Mouse (Mus musculus): Measurements from ENCODE around the gene Kcnmb4.

Gene Kcnmb4

DNA sequence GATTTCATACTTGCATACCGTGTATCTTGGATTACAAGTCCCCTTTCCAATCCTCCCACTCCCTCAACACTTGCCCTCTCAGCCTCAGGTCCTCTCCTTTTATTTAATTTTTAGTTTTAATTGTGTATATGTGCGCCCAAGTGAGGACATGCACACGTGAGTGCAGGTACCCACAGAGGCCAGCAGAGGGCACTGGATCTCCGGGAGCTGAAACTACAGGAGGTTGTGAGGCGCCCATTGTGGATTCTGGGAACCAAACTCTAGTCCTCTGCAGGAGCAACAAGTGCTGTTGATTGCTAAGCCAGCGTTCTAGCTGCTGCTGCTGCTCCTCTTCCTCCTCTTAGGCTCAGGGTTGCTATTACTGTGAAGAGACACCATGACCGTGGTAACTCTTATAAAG, 20.9 kb downstream of the Kcnmb4 start:
- no peak for DNase-seq (ENCODE audit: low spot score in 2 of 2)

- DNase-seq (ENCODE audit: low spot score in 2 of 2) = no peak
Measured at GRCm38 (mm10) chr10:116450621-116451020, 23.1 kb downstream of the Kcnmb4 start.

DNA sequence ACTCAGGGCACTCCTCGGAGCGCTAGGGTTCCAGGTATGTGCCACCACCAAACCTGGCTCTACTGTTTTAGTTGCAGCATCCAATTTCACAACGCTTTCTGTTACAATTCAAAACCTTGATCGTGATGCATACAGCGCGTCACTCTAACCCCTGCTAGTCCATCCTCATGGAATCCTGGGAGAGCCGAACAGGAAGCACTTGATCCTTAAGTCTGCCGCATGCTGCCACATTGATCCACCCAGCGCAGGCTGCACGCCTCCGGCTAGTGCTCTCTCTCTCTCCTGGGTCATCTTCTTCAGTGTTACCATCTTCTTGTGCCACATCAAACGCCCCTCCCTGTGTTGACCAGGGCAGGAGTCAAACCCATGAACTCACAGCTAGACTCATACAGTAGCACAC, 25.5 kb downstream of the Kcnmb4 start:
- DNase-seq (ENCODE audit: low spot score in 2 of 2) = no peak

DNA sequence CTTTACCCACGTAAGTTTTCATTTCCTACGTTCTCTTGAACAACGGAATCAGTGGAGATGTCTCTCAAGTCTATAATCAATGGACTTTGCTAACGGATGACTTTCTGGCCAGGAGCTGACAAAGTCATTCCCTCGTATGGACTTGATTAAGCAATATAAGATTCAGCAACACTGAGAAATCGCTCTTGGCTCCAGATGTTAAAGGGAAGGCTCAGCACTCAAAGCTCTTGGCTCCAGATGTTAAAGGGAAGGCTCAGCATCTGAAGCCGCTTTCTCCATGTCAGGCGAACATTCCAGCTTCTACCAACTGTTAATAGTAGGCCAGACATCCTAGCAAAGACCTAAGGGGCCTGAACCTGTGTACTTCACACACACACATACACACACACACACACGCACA, 26.5 kb downstream of the Kcnmb4 start:
- no peak for DNase-seq (ENCODE audit: low spot score in 2 of 2)

DNA sequence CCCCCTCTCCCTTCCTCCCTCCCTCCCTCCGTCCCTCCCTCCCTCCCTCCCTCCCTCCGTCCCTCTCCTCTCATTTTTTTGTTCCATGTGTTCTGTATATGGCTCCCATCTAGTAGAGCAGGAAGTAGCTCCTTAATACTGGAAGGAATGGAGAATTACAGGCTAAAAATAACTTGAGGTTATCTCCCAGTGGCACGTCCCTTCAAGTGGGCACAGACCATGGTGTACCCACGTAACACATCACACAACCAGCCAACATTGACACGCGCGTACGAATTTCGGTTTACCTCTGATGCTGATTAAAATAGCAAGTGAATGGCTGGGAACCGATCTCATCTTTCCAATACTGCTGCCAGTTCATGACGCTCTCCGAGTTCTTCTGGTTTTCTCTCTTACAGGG, 27.6 kb downstream of the Kcnmb4 start:
- no peak for DNase-seq (ENCODE audit: low spot score in 2 of 2)

- DNase-seq (ENCODE audit: low spot score in 2 of 2) = no peak
Measured at GRCm38 (mm10) chr10:116444826-116445225, 28.9 kb downstream of the Kcnmb4 start.

DNA sequence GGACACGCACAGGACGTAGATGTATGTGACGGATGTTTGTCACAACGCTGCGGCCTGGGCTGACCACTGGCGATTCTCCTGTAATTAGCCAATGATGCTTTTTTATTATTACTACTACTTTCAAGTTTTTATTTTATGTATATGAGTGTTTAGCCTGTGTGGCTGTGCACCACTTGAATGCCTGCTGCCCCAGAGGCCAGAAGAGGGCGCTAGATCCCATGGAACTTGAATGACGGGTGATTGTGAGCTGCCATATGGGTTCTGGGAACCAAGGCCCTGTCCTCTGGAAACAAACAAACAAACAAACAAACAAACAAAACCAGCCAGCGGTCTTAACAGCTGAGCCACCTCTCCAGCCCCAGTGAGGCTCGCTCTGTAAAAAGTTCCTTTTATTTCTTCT, 29.3 kb downstream of the Kcnmb4 start:
- no peak for DNase-seq (ENCODE audit: low spot score in 2 of 2)

DNA sequence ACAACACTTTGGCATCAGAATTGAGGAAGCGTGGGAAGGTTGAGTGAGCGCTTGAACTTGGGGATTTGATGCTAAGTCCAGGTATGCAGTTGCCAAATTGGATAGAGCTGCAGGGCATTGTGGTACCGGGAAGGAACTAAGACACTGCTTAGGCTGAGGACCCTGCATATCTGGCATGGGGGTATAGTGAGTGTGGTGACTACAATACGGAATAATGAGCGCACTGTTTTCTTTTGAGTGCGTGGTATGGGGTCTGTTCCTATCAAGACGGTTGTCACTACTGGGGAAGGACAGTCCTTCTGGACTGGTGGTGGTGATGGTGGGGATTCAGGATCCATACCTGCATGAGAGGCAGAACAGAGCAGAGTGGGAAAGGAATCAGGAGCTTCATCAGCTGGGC, 32.7 kb downstream of the Kcnmb4 start:
- no peak for DNase-seq (ENCODE audit: low spot score in 2 of 2)

GRCm38 (mm10) chr10:116440088-116440487, 33.6 kb downstream of the Kcnmb4 start:
- DNase-seq (ENCODE audit: low spot score in 2 of 2) = no peak

GRCm38 (mm10) chr10:116435455-116435854, 38.2 kb downstream of the Kcnmb4 start:
- no peak for DNase-seq (ENCODE audit: low spot score in 2 of 2)

DNA sequence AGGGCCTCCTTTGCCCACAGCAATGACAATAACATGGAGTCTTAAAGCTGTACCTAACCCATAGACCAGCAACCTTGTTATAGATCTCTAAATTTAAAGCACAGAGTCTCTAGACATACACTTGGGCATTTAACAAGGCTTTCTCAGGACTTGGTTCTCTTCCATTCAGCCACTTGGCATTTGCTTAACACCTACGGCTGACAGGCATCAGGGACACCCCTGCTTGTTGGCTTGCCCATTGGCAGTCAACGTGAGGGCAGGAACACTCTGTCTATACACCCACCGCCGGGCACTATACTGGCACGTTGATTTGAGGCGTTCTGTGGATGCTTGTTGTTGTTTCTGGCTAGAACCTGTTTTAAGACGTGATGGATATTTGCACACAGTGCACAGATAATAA, 41.3 kb downstream of the Kcnmb4 start:
- DNase-seq (ENCODE audit: low spot score in 2 of 2) = no peak

DNA sequence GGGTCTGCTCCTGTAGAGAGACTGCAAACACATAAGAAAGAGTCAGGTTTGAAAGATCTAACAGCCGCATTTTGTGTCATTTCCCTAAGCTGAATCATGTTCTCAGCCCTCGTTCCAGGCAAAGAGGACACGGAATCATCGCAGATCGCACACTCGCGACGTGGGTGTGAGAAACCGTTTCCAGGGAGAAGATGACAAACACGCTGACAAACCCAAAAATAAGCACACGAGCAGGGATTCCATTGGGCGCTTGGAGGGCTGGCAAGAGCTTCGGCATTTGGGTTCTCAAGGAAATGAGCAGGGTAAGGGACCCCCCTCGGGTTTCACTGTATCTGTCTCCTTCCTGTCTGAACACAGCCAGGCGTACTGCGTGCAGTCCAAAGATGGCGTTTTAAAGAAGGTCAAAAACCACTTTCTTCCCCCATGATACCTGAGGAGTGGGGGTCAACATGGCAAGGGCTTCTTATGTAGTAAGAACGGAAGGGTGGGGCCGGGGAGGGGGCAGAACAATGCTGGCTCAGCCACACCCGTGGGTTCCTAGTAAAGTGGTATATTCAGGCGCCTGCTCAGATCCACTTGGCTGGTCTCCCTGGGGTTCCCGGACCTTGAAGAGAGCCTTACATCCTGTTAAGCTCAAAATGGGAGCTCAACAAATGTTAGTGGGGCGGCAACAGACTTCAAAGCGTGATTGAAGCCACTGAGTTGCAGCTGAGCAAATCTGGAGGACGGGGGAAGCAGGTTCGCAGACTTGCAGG, 45.5 kb downstream of the Kcnmb4 start:
- DNase-seq (ENCODE audit: low spot score in 2 of 2) = no peak

- DNase-seq (ENCODE audit: low spot score in 2 of 2) = no peak
Measured at GRCm38 (mm10) chr10:116426176-116426575, 47.5 kb downstream of the Kcnmb4 start.

DNA sequence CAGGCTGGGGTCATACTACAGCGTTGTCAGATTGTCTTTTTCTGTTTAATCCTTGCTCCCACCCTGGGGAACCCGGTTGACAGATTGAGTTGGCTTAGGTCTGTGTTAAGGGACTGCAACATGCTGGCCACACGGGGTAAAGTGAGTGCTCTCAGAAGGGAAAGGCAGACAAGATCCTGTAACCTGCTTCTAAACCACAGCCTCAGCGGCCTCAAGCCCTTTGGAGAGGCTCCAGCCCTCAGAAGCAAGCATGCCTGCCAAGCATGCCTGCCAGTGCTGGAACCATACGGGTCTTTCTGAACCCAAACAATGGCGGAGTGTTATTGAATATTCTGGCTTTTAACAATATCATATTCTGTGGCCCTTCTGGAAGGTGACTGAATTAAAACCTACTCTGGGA, 48.8 kb downstream of the Kcnmb4 start:
- DNase-seq (ENCODE audit: low spot score in 2 of 2) = no peak

GRCm38 (mm10) chr10:116422551-116422950, 51.1 kb downstream of the Kcnmb4 start:
- no peak for DNase-seq (ENCODE audit: low spot score in 2 of 2)

GRCm38 (mm10) chr10:116420976-116421375, 52.7 kb downstream of the Kcnmb4 start:
- no peak for DNase-seq (ENCODE audit: low spot score in 2 of 2)

GRCm38 (mm10) chr10:116418121-116418726, 55.5 kb downstream of the Kcnmb4 start:
- no peak for DNase-seq (ENCODE audit: low spot score in 2 of 2)

DNA sequence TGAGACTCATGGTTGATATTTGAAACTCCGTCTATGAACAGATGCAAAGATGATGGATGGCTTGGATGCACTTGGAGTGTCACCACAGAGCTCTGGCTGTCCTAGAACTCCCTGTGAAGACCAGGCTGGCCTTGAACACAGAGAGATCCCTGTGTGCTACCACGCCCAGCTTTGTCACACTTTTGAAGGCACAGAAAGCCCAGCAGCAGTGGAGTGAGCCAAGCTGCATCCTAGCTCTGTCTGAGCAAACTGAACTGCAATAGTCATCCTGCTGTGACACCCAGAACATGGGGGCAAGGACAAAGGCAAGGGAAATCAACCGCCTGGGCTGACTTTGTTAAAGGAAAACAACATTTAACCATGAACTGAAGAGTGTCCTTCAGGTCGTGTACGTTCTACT, 57.0 kb downstream of the Kcnmb4 start:
- no peak for DNase-seq (ENCODE audit: low spot score in 2 of 2)

DNA sequence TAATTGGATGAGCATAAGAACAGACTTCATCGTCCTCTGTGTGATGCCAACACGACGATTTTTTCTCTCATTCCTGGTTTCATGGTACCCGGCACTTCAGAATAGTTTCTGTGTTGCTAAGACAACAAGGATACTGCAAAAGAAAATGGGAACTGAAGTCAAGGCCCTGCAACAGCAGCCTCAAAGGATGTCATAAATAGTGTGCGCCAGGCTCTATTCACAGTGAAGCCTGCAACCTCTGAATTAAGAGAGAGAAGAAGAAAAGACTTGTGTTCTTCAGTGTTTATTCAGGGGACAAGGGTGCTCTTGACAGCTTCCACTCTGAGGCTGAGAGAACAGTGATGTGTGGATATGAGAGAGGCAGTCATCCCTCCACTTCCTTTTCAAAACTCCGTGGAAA, 57.5 kb downstream of the Kcnmb4 start:
- DNase-seq (ENCODE audit: low spot score in 2 of 2) = no peak

DNA sequence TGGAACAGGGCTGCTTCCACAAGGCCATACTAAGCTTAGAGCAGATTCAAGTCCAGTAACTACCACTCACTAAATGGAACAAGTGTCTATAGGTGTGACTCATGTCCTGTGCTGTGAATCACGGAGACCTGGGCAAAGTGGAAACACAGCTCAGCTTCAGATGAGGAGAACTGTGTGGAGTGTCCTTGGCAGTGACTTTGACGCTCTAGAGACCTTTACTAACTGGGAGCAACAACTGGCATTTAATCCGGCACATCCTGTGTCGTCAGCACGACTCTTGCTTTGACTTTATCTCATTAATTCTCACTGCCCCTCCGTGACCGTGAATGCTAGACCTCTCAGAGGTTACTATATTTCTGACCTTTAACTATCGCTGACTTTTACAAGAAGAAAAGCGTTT, 62.9 kb downstream of the Kcnmb4 start:
- DNase-seq (ENCODE audit: low spot score in 2 of 2) = no peak

DNA sequence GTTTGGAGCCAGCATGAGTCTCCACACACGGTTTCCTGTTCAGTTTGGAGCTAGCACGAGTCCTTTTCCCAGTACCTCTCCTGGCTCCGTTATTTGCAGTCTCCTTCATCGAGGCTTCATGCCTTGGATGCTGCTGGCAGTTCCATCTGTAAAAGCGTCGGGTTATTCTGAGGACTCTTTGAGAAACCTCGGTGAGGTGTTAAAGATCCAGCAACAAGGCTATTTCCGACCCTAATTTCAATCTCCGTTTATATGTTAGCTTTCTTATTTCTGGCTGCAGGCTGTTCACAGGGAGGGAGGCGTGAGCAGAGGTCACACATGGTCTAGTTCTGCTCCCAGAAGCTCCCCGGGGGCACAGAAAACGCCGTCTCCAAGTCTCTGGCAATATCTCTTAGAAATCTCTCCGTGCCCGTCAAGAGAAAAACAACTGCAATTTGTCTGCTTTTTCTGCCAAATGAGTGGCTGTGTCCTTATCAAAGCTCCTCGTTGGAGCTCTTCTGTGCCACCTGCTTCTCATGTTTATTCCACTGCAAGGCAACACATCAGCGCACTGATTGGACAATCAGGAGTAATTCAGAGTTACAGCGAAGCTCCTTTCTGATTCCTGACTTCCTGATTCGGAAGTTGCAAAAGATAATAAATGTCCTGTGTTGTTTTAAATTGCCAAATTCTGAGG, 65.9 kb downstream of the Kcnmb4 start:
- DNase-seq (ENCODE audit: low spot score in 2 of 2) = no peak

DNA sequence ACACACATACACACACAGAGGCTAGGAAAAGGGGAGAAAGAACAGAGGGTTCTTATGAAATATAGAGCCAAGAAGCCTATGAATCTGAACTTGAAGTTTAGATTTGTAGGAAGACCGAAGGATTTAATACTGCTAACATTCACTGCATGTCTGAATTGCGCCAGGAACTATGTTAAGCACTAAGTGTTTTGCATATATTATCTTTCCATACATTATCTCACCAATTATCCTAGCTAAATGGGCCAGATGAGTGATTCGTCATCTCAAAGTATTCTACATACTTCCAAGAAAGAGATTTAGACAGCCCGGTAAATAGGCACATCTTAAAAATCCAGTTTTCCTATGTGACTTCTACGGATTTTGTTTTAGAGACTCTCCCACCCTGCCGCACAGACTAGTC, 68.7 kb downstream of the Kcnmb4 start:
- no peak for DNase-seq (ENCODE audit: low spot score in 2 of 2)

DNA sequence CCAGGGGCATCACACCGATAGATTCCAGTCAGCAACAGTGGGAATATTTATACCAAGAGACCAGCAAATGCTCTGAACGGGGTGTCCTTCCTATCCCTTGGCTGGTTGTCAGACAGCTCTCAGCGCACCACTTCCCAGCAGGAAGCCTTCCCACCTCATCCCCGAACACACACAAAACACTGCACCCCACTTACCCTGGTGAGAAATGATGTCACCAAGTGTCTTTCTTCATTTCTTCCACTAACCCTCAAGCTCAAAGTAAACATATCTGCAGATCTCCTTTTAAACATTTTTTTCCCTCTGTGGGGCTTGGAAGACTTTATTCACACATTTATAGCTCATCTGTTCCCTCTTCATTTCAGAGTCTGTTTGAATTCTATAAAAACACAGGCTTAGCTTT, 70.0 kb downstream of the Kcnmb4 start:
- no peak for DNase-seq (ENCODE audit: low spot score in 2 of 2)
